Mouse (Mus musculus) heart, embryonic 14.5 days (tissue): ENCODE measurements at regions not wholly inside any gene's neighbourhood (a gene's known extent, or its start where the extent isn't known, plus 50 kb on each side); places are given as distances from the start of the nearest gene placed in this dataset.
A peak's percentile ranks its signal among the peaks of the same experiment; 100 is the strongest.

Experiments
- ATAC-seq: fragments of 200-750 bp; cut with Nextera tagmentation; 2 replicates; pipeline ENCODE4 v1.8.0; 2017; ENCODE audit warnings: low read depth, moderate TSS enrichment; ENCODE audit not compliant: insufficient number of reproducible peaks, insufficient read depth, low FRiP score
- H3K27ac ChIP-seq, 2 experiments: fragments of 200-500 bp in 1 of 2; fragments of 300-500 bp in 1 of 2; sonication (generic) in 1 of 2; replicated peaks in 1 of 2; 2 replicates each; pipeline ENCODE4 v1.5.1; 2012 to 2014; ENCODE audit warnings: low read depth in 2 of 2, low read length in 2 of 2, control low read depth in 1 of 2, mild to moderate bottlenecking in 1 of 2, mixed read lengths in 1 of 2; ENCODE audit not compliant: control insufficient read depth in 1 of 2, insufficient read depth in 1 of 2
- H3K27me3 ChIP-seq: fragments of 300-500 bp; sonication (generic); 2 replicates; pipeline ENCODE4 v1.6.1; 2014; ENCODE audit warnings: mild to moderate bottlenecking, low read length, control low read depth; ENCODE audit not compliant: control insufficient read depth, insufficient read depth
- H3K36me3 ChIP-seq: fragments of 300-500 bp; sonication (generic); 2 replicates; pipeline ENCODE4 v1.6.1; 2014; ENCODE audit warnings: mild to moderate bottlenecking, control low read depth, low read length, mixed read lengths; ENCODE audit not compliant: control insufficient read depth, insufficient read depth
- H3K4me1 ChIP-seq, 2 experiments: fragments of 200-500 bp in 1 of 2; fragments of 300-500 bp in 1 of 2; sonication (generic) in 1 of 2; 2 replicates each; pipeline ENCODE4 v1.6.1; 2012 to 2014; ENCODE audit warnings: low read length in 2 of 2, control low read depth in 1 of 2, mixed read lengths in 1 of 2; ENCODE audit not compliant: control insufficient read depth in 2 of 2, insufficient read depth in 2 of 2
- H3K4me2 ChIP-seq: fragments of 300-500 bp; sonication (generic); 2 replicates; pipeline ENCODE4 v1.6.1; 2014; ENCODE audit warnings: mild to moderate bottlenecking, low read length
- H3K4me3 ChIP-seq, 2 experiments: fragments of 200-500 bp in 1 of 2; fragments of 300-500 bp in 1 of 2; sonication (generic) in 1 of 2; 2 replicates each; pipeline ENCODE4 v1.5.1; 2012 to 2014; ENCODE audit warnings: low read length in 2 of 2, mild to moderate bottlenecking in 2 of 2, control low read depth in 1 of 2, low read depth in 1 of 2, moderate library complexity in 1 of 2; ENCODE audit not compliant: control insufficient read depth in 1 of 2, insufficient read depth in 1 of 2
- H3K9ac ChIP-seq: fragments of 300-500 bp; sonication (generic); 2 replicates; pipeline ENCODE4 v1.6.1; 2014; ENCODE audit warnings: mild to moderate bottlenecking, low read length
- H3K9me3 ChIP-seq: fragments of 300-500 bp; sonication (generic); 2 replicates; pipeline ENCODE4 v1.6.1; 2016; ENCODE audit warnings: low read length, control low read depth; ENCODE audit not compliant: control insufficient read depth
- WGBS: fragments of 180-500 bp; shearing (Covaris S2); extraction: QIAGEN DNeasy Blood & Tissue Kit; methylation state at CpG from one replicate; pipeline ENCODE4 v1.1.7; 2014; 5-methylcytosine and 5-hydroxymethylcytosine counted together

- no peak overlapping the region for H3K4me2 ChIP-seq
- no peak overlapping the region for H3K9ac ChIP-seq
- H3K27me3 ChIP-seq: no peaks in the 10 kb centered on the region
- no peaks in the 10 kb centered on the region for H3K36me3 ChIP-seq
- H3K9me3 ChIP-seq: peaks cover 4% of the 10 kb centered on the region; the same call in 1 of the 2 replicates
- H3K4me3 ChIP-seq: no peak overlapping the region
- 0 out of 4 replicates have a peak overlapping the region, but pooled peaks of 1 of the 2 experiments have one; percentile 31 for H3K27ac ChIP-seq
- 68% methylated on average over 9 of the region's 9 CpGs for WGBS
- ATAC-seq: no peak
- peaks cover 11 to 16% of the 10 kb centered on the region in 2 experiments for H3K4me1 ChIP-seq
Measured at GRCm38 (mm10) chr19:56653292-56653691, 68.7 kb upstream of the Adrb1 start.

DNA sequence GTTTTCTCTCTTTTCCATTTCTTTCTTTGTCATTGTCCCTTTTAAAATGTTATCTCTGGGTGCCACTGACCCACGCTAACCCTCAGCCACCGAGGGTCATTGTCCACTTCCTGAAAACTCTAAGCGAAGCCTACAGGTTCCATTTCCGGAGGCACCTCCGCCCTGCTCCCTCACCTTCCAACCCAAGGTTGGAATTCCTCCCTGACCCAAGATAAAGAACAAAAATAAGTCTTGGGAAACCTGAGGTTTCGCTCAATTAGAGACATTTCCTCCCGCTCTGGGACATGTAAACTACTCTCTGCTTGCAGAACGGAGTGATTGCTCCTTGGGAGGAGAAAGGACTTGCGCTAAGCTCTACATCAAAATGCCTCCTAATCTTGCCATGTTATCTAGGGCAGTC lies 66.7 kb upstream of the Adrb1 start:
- H3K4me1 ChIP-seq: peaks cover 11 to 16% of the 10 kb centered on the region in 2 experiments
- no peak overlapping the region for H3K27ac ChIP-seq
- H3K4me2 ChIP-seq: no peak overlapping the region
- H3K4me3 ChIP-seq: no peak overlapping the region
- H3K9ac ChIP-seq: no peak overlapping the region
- H3K9me3 ChIP-seq: peaks cover 4% of the 10 kb centered on the region; the same call in 1 of the 2 replicates
- H3K36me3 ChIP-seq: no peaks in the 10 kb centered on the region
- WGBS: 66% methylated on average over 9 of the region's 9 CpGs
- no peaks in the 10 kb centered on the region for H3K27me3 ChIP-seq
- ATAC-seq: no peak

DNA sequence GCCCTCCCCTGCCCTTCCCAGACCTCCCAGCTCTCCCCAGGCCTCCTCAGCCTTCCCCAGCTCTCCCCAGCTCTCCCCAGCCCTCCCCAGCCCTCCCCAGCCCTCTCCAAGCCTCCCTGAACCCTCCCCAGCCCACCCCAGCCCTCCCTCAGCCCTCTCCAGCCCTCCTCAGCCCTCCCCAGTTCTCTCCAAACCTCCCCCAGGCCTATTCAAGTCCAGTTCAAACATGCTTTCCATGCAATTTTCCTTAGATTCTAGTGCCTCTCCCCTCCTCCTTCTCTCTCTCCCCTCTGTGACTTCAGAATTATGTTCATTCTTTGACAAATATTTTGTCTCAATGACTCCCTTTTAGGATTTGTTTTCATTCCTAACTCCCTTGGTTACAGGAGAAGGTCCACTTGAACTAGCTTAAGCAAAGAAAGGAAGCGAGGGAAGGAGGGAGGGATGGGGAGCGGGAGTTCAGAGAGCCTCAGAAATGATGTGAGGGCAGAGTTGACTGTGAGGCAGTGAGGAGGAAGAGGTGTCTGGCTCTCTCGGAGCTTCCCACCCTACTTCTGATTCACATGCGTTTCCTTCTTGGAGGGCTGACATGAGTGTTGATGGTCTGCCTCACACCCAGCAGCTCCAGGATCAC lies 61.3 kb upstream of the Adrb1 start:
- Histone ChIP-seq H3K27me3 (no peaks in the 10 kb centered on the region), H3K4me3 (no peak overlapping the region), H3K9ac (no peak overlapping the region), H3K4me2 (no peak overlapping the region), H3K36me3 (no peaks in the 10 kb centered on the region), H3K4me1 (peaks cover 11 to 20% of the 10 kb centered on the region in 2 experiments), H3K27ac (no peak overlapping the region), H3K9me3 (peaks cover 4% of the 10 kb centered on the region; the same call in 1 of the 2 replicates)
- 53% methylated on average over 4 of the region's 4 CpGs for WGBS
- no peak for ATAC-seq

DNA sequence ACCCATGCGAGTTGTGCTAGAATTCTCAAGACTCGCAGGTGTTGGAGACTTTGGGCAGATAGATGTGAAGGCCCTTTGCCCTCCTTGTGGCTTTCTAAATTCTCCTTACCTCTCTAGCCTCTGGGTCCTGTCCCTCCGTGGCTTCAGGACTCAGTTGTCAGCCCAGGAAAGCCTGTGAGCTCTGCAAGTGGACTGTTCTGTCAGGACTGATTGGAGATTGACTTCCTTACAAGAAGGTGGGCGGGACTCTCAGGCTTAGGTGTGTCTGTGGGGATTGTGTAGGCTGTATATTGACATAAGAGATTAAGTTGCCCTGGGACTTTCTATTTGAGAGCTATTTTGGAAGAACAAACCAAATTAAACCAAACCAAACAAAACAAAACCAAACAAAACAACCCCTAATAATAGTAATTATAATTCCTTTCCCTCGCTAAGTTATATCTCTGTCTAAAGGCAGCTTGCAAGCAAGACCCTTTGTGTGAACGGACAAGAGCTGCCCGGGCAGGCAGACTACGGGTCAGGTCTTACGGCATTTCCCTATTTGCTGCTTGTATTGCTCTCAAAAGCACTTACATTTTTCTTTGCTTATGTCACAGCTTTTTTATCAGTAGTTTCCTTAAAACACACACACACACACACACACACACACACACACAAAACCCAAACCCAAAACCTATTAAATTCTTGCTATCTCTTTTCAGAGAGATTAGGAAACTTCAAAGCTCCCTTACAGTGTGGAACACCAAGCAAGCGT lies 58.3 kb upstream of the Adrb1 start:
- Histone ChIP-seq H3K27ac (peak overlapping the region in 1 of 2 experiments; percentile 64; a peak in 2 of 4 replicates), H3K36me3 (no peaks in the 10 kb centered on the region), H3K4me3 (no peak overlapping the region), H3K4me1 (peaks cover 13 to 24% of the 10 kb centered on the region in 2 experiments), H3K4me2 (no peak overlapping the region), H3K9me3 (no peaks in the 10 kb centered on the region), H3K9ac (peak overlapping the region; percentile 17; the same call in 1 of the 2 replicates), H3K27me3 (no peaks in the 10 kb centered on the region)
- WGBS: 37% methylated on average over 10 of the region's 10 CpGs
- ATAC-seq: no peak

DNA sequence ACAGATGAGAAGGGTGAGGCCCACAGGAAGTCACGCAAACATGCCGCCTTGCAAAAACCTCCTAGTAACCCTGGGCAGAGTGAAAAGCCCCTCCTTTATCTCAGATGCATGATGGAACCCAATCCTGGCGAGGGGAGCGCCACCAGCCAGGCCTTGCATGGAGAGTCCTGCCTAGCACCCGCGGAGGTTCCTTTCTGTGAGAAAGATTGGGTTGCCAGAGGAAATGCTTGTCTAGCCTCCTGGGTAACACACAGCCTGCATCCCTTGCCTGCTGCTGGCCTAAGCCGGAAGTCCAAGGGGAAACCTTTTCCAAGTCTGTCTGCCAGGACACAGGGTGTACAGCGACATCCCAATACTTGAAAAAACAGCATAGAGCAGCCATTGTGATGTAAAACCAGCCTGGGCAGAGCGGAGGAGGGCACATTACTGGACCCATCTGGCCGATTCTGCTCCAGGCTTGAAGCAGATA lies 57.7 kb upstream of the Adrb1 start:
- no peak for ATAC-seq
- 46% methylated on average over 10 of the region's 10 CpGs for WGBS
- Histone ChIP-seq H3K36me3 (no peaks in the 10 kb centered on the region), H3K9me3 (no peaks in the 10 kb centered on the region), H3K4me1 (peaks cover 19 to 30% of the 10 kb centered on the region in 2 experiments), H3K27ac (peak overlapping the region; percentile 41 to 64; a peak in 3 of 4 replicates), H3K9ac (peak overlapping the region; percentile 17; the same call in 1 of the 2 replicates), H3K4me2 (no peak overlapping the region), H3K4me3 (no peak overlapping the region), H3K27me3 (no peaks in the 10 kb centered on the region)

GRCm38 (mm10) chr19:56664944-56665663 lies 56.9 kb upstream of the Adrb1 start:
- no peaks in the 10 kb centered on the region for H3K27me3 ChIP-seq
- H3K4me2 ChIP-seq: no peak overlapping the region
- no peak overlapping the region for H3K4me3 ChIP-seq
- no peaks in the 10 kb centered on the region for H3K9me3 ChIP-seq
- H3K36me3 ChIP-seq: no peaks in the 10 kb centered on the region
- peak overlapping the region in 1 of 2 experiments; percentile 64; a peak in 1 of 4 replicates for H3K27ac ChIP-seq
- peaks cover 25 to 35% of the 10 kb centered on the region in 2 experiments for H3K4me1 ChIP-seq
- no peak overlapping the region for H3K9ac ChIP-seq
- WGBS: 83% methylated on average over 7 of the region's 7 CpGs
- ATAC-seq: no peak

- Histone ChIP-seq H3K4me2 (no peak overlapping the region), H3K9ac (no peak overlapping the region), H3K4me3 (no peak overlapping the region), H3K36me3 (no peaks in the 10 kb centered on the region), H3K27me3 (no peaks in the 10 kb centered on the region), H3K4me1 (peaks cover 23 to 35% of the 10 kb centered on the region in 2 experiments), H3K27ac (no peak overlapping the region), H3K9me3 (no peaks in the 10 kb centered on the region)
- ATAC-seq: no peak
- WGBS: 86% methylated on average over 1 of the region's 1 CpGs
Measured at GRCm38 (mm10) chr19:56665972-56666371, 56.0 kb upstream of the Adrb1 start.
